Mouse (Mus musculus) forebrain, embryonic 15.5 days (tissue): Measurements from ENCODE around the gene Rrp8. TPM values are rescaled to one million over a fixed set of nuclear protein-coding genes. Genes with fewer than 3 reads are reported as not detected.

Experiments used
- ATAC-seq: fragments of 200-750 bp; cut with Nextera tagmentation; replicated peaks from 2 replicates; pipeline ENCODE4 v1.8.0; 2017; ENCODE audit warnings: mild to moderate bottlenecking, moderate TSS enrichment, moderate library complexity
- H3K27ac ChIP-seq: fragments of 300-500 bp; sonication (generic); replicated peaks from 2 replicates; pipeline ENCODE4 v1.5.1; 2015; ENCODE audit warnings: mild to moderate bottlenecking, inconsistent platforms
- H3K27me3 ChIP-seq: fragments of 300-500 bp; sonication (generic); 2 replicates; pipeline ENCODE4 v1.6.1; 2015; ENCODE audit warnings: inconsistent platforms
- H3K36me3 ChIP-seq: fragments of 300-500 bp; sonication (generic); 2 replicates; pipeline ENCODE4 v1.6.1; 2015; ENCODE audit warnings: mild to moderate bottlenecking, inconsistent platforms
- H3K4me1 ChIP-seq: fragments of 300-500 bp; sonication (generic); 2 replicates; pipeline ENCODE4 v1.6.1; 2015; ENCODE audit warnings: inconsistent platforms
- H3K4me2 ChIP-seq: fragments of 300-500 bp; sonication (generic); replicated peaks from 2 replicates; pipeline ENCODE4 v1.6.1; 2015; ENCODE audit warnings: mild to moderate bottlenecking, inconsistent platforms
- H3K4me3 ChIP-seq: fragments of 300-500 bp; sonication (generic); 2 replicates; pipeline ENCODE4 v1.5.1; 2015; ENCODE audit warnings: mild to moderate bottlenecking, inconsistent platforms
- H3K9ac ChIP-seq: fragments of 300-500 bp; sonication (generic); replicated peaks from 2 replicates; pipeline ENCODE4 v1.6.1; 2015; ENCODE audit warnings: mild to moderate bottlenecking, inconsistent platforms
- H3K9me3 ChIP-seq: fragments of 300-500 bp; sonication (generic); 2 replicates; pipeline ENCODE4 v1.6.1; 2016; ENCODE audit warnings: inconsistent platforms
- WGBS: fragments of 180-500 bp; shearing (Covaris S2); methylation state at CpG from one replicate; pipeline ENCODE4 v1.1.7; 2015; ENCODE audit warnings: mixed read lengths; 5-methylcytosine and 5-hydroxymethylcytosine counted together
- polyA plus RNA-seq: library from polyadenylated mRNA; unstranded; fragments of >200 nt; fragmentation: Nextera tagmentation; extraction: Ambion mirVana; gene quantifications from 2 replicates; pipeline ENCODE4 v1.2.1, GENCODE M21; 2015

Gene Rrp8
- polyA plus RNA-seq, 1 experiment from 2014 or later: 25.8 TPM

DNA sequence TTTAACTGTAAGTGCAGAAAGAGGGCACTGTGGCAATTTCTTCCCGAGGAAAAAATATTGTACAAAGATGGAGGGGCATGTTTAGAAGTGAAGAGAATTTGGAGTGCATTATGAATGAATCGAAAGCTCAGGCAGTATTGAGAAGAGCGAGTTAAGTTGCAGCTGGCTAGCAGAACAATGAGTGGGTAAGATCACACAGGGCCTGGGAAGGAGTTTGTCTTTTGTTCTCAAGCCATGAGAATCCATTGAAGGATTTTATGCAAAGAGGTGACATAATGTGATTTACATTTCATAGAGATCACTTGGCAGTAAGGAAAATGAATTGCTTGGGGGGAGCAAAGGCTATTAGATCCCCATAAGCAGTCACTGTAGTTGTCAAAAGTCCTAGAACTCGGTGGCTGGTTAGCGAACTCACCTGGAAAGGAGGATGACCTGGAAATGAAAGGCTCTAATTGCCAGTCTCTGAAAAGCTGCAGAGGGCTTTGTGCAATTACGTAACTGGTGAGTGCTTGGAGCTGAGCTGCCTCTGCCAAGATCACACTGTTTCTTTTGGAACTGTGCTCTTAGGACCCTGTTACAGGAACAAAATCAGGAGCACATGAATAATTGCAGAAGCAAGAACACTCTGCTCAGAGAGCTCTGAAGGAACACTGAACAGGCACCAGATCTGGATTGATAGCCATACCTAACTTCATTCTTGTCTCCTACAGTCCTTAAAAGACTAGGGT is 8.3 kb downstream of the Rrp8 start:
- Histone ChIP-seq H3K9me3 (no peaks in the 10 kb centered on the region), H3K9ac (0 out of 2 replicates have a peak overlapping the region, but pooled peaks have one; percentile 2), H3K27me3 (no peaks in the 10 kb centered on the region), H3K4me3 (no peak overlapping the region), H3K36me3 (peaks cover 24% of the 10 kb centered on the region), H3K4me1 (peaks cover 18% of the 10 kb centered on the region), H3K27ac (peak overlapping the region; percentile 78), H3K4me2 (no peak overlapping the region)
- ATAC-seq: peak; percentile 67; the same call in 1 of the 2 replicates
- WGBS: 20% methylated on average over 6 of the region's 6 CpGs

DNA sequence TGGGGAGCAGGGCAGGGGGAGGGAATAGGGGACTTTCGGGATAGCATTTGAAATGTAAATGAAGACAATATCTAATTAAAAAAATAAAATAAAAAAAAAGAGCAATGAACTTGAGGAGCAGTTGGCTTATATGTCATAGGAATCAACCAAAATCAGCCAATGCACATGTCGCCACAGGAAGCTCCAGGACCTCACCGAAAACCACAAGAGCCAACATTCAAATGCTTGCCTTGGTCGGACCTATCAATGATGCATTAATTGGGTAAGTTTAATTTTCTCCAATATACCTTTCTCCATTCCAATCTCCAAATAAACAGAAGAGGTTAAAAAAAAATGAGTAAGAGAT is 10.2 kb downstream of the Rrp8 start:
- Histone ChIP-seq H3K4me1 (peaks cover 18% of the 10 kb centered on the region), H3K9ac (0 out of 2 replicates have a peak overlapping the region, but pooled peaks have one; percentile 24), H3K27me3 (no peaks in the 10 kb centered on the region), H3K9me3 (no peaks in the 10 kb centered on the region), H3K36me3 (peaks cover 6% of the 10 kb centered on the region; the same call in 1 of the 2 replicates), H3K4me3 (no peak overlapping the region), H3K27ac (no peak overlapping the region), H3K4me2 (no peak overlapping the region)
- ATAC-seq: no peak
- 94% methylated on average over 4 of the region's 4 CpGs for WGBS

DNA sequence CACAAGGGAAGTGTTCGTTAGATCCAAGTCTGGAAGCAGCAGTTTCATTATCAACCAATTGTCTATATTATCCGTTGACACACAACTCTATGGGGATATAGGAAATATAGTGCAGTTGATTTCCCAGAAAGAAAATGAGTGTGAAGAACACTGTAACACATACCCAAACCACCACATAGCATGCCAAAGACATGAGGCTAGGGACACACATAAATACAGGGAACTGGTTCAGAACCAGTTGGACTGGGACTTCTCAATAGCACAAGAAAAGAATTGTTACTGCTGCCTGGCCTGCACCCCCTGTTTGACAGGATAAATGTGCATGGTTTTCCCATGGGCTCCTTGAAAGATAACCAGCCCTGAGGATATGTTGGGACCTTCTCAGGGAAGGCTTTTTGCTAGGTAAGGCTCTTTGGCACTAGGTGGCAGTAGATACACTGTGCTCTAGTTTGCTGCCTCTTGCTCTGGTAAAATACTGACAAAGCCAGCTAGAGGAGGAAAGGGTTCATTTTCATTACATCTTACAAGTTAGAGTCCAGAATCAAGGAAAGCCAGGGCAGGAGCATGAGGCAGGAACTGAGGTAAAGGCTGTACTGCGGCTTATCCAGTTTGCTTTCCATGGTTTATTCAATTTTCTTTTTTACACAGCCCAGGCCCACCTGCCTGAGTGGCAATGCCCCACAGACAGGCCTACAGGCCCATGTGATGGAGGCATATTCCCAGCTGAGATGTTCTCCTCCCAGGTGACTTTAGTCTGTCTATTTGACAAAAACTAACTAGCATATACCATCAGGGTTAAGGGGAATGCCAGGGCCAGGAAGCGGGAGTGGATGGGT is 10.8 kb downstream of the Rrp8 start:
- peak overlapping the region; percentile 37; the same call in 1 of the 2 replicates for H3K27ac ChIP-seq
- H3K36me3 ChIP-seq: peaks cover under 1% of the 10 kb centered on the region; the same call in 1 of the 2 replicates
- peak; percentile 85 for ATAC-seq
- WGBS: 83% methylated on average over 4 of the region's 4 CpGs
- no peak overlapping the region for H3K4me3 ChIP-seq
- H3K4me2 ChIP-seq: no peak overlapping the region
- H3K9me3 ChIP-seq: no peaks in the 10 kb centered on the region
- peaks cover 18% of the 10 kb centered on the region for H3K4me1 ChIP-seq
- no peaks in the 10 kb centered on the region for H3K27me3 ChIP-seq
- peak overlapping the region; percentile 24; the same call in 1 of the 2 replicates for H3K9ac ChIP-seq

DNA sequence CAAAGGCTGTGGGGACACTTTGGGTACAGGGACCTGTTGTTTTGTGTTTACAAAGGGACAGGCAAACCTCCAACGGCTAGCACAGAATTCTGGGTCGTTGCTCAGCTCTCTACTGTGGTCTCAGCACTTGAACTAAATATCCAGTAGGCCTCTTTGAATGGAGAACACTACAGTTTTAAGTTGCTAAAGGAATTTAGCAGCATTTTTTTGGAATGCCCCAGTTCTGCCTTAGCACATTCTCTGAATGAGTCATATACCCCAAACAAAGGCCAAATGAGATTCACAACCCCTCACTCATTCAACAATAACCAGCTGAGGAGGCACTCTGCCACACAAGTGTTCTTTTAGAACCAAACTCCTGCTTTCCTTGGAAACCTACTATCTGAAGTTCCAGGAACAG is 15.3 kb downstream of the Rrp8 start:
- Histone ChIP-seq H3K4me3 (no peak overlapping the region), H3K9me3 (no peaks in the 10 kb centered on the region), H3K27ac (no peak overlapping the region), H3K4me1 (0 out of 2 replicates have a peak, but pooled peaks cover 3% of the 10 kb centered on the region), H3K9ac (no peak overlapping the region), H3K4me2 (no peak overlapping the region), H3K27me3 (no peaks in the 10 kb centered on the region), H3K36me3 (no peaks in the 10 kb centered on the region)
- 75% methylated on average over 2 of the region's 2 CpGs for WGBS
- ATAC-seq: no peak

DNA sequence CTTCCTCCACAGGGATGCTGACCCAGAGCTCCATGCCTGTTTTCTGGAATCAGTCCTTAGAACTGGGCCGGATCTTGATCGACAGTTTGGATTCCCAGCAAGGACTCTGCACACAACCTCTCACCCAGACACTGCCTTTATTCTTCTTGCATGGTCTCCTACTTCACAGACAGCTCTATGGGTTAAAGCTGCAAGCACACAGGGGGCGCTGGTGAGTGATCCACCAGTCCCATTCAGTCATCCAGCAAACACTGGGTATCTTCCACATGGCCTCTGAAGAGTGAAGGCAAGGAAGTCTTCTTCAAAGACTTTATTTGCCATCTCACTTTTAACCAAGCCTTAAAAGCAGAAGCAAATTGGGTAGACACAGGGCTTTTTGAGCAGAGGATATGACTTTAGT is 21.8 kb downstream of the Rrp8 start:
- no peak for ATAC-seq
- H3K27ac ChIP-seq: no peak overlapping the region
- 55% methylated on average over 3 of the region's 3 CpGs for WGBS

DNA sequence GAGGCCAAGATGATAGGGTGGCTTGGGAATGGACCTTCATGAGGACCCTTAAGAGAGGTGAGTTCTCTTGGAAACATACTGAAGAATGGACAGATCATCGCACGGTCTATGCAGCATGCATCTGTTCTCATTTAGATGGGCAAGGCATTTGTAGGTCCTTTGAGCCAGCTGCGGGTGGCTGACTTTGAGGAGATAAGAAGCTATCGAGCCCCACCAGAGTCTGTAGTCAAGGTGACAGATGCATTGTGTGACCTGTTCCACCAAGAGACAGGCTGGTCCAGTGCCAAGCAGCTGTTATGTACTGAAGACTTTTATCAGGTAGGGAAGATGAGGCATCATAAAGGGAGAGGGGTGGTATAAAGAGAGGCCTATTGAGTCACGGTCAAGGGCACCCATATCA is 28.5 kb downstream of the Rrp8 start:
- WGBS: 94% methylated on average over 5 of the region's 5 CpGs
- no peak for ATAC-seq
- Histone ChIP-seq H3K27ac (no peak overlapping the region), H3K27me3 (no peaks in the 10 kb centered on the region), H3K4me1 (no peaks in the 10 kb centered on the region), H3K9me3 (no peaks in the 10 kb centered on the region), H3K4me2 (no peak overlapping the region), H3K9ac (no peak overlapping the region), H3K36me3 (no peaks in the 10 kb centered on the region), H3K4me3 (no peak overlapping the region)

More for the DNA sequence above, 21.8 kb downstream of the Rrp8 start:
- no peak overlapping the region for H3K9ac ChIP-seq
- no peaks in the 10 kb centered on the region for H3K9me3 ChIP-seq
- H3K36me3 ChIP-seq: no peaks in the 10 kb centered on the region
- no peaks in the 10 kb centered on the region for H3K4me1 ChIP-seq
- H3K4me2 ChIP-seq: no peak overlapping the region
- H3K27me3 ChIP-seq: no peaks in the 10 kb centered on the region
- no peak overlapping the region for H3K4me3 ChIP-seq

DNA sequence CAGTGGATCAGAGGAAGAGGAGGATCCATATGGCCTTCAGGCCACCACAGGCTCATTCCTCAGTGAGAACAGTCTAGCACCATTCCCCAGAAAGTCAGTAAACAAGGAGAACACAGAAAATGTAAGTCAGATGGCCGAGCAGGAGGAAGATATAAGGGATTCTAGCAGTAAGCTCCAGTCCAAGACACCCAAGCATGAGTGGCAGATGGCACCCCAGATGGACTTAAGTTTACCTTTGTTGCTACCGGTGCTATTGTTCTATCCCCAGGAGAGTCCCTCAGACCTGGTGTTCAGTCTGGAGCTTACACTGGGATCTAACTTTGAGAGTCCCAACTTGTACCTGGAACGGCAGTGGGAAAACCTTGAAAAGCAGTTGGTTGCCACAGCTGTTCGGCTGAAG is 33.4 kb downstream of the Rrp8 start:
- Histone ChIP-seq H3K4me1 (no peaks in the 10 kb centered on the region), H3K27me3 (no peaks in the 10 kb centered on the region), H3K36me3 (no peaks in the 10 kb centered on the region), H3K4me3 (no peak overlapping the region), H3K9me3 (no peaks in the 10 kb centered on the region), H3K4me2 (no peak overlapping the region), H3K9ac (no peak overlapping the region), H3K27ac (no peak overlapping the region)
- ATAC-seq: no peak
- 85% methylated on average over 4 of the region's 4 CpGs for WGBS

DNA sequence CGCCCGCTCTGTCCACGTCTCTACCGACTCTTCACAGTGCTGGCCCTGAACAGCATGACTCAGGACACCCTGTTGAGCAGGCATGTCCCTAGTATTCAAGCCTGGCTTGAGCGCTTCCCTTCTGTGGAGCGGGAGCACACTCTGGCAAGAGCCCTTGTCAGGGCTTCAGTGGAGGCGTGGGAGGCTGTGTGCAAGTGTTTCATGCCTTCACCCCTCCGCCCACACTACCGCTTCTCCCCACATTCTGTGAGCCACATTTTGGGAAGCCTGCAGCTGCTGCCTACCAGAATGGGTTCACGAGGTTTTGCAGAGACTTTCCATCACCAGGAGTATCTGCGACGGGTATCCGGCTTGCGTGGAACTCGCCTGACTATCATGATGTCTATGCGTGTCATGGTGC is 34.0 kb downstream of the Rrp8 start:
- Histone ChIP-seq H3K9ac (no peak overlapping the region), H3K9me3 (no peaks in the 10 kb centered on the region), H3K27me3 (no peaks in the 10 kb centered on the region), H3K4me3 (no peak overlapping the region), H3K27ac (no peak overlapping the region), H3K4me2 (no peak overlapping the region), H3K4me1 (no peaks in the 10 kb centered on the region), H3K36me3 (no peaks in the 10 kb centered on the region)
- no peak for ATAC-seq
- WGBS: 84% methylated on average over 16 of the region's 16 CpGs

DNA sequence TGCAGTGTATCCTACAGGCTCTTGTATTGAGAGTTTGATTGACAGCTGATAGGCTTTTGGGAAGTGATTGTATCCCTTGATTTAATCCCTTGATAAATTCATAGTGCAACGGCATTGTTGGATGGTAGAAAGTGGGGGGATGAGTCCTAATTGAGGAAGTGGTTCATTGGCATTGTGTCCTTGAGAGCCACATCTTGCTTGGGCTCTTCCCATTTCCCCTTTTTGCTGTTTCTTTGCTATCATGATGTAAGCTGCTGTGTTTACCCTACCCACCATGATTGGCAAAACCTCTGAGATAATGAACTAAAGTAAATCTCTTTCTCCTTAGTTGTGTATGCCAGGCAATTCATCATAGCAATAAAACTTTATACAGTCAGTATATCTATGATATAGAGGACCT is 46.3 kb downstream of the Rrp8 start:
- ATAC-seq: no peak
- Histone ChIP-seq H3K4me3 (no peak overlapping the region), H3K36me3 (no peaks in the 10 kb centered on the region), H3K4me1 (no peaks in the 10 kb centered on the region), H3K27ac (no peak overlapping the region), H3K9me3 (no peaks in the 10 kb centered on the region), H3K27me3 (no peaks in the 10 kb centered on the region), H3K4me2 (no peak overlapping the region), H3K9ac (no peak overlapping the region)
- WGBS: 68% methylated on average over 1 of the region's 1 CpGs

DNA sequence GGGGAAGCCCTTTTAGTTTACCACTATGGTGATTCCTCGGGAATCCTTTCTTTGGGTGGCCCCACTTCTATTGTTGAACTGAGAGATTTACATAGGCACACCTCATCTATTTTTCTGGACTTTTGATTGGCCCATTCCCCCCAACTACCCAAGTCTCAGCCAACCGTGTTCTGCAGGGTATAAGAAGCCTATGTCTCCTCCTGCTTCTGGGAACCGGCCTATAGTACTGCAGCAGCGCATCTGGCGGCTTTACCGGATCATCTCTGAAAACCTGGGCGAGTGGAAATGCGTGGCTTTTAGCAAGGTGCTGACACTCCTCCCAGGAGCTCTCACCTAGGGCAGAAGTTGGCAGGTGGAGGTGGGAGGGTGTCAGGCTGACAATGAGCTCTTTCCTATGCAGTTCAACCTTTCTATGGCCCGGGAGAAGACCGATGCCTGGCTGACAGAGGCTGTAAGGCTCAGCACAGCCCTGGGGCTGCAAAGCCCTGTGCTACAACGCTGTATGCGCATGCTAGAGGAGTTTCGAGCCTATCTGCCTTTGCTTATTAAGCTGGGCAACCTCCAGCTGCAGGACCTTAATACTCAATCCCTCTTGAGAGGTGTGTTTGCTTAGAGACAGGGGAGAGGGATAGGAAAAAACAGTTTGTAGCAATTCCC is 51.5 kb downstream of the Rrp8 start:
- Histone ChIP-seq H3K27ac (no peak overlapping the region), H3K9ac (no peak overlapping the region), H3K9me3 (no peaks in the 10 kb centered on the region), H3K36me3 (no peaks in the 10 kb centered on the region), H3K4me1 (no peaks in the 10 kb centered on the region), H3K4me3 (no peak overlapping the region), H3K4me2 (no peak overlapping the region), H3K27me3 (no peaks in the 10 kb centered on the region)
- WGBS: 8% methylated on average over 13 of the region's 13 CpGs
- no peak for ATAC-seq
